In genomic region chr4:124254446-124255182, GRCm38 (mm10) we compare ENCODE assay signal across 12 mouse cellular contexts.
A peak's percentile ranks its signal among the peaks of the same experiment; 100 is the strongest.
DNase-seq lines count a peak whose midpoint lies in the region; ATAC-seq lines count a peak whose summit lies in the region.
"Had no signal": no experiment of that assay in that cellular context is flagged by ENCODE, and none has a peak within 500 bp of the region (broad histone marks: within the 10 kb centered on the region; RNA-seq: fewer than 3 reads in every experiment).

No protein-coding gene starts in this region.

- ATAC-seq in forebrain, embryonic 16.5 days, result peak; percentile 52
- peak; percentile 68; the same call in 1 of the 2 replicates for ATAC-seq in midbrain, embryonic 12.5 days (ENCODE audit: low FRiP score, low read depth)
- ATAC-seq in cerebellum, adult (ENCODE audit: insufficient number of reproducible peaks, low FRiP score, low TSS enrichment), result no peak
- ATAC-seq: liver, postnatal 0 days had no signal

- WGBS in forebrain, embryonic 16.5 days, result 5% methylated on average over 22 of the region's 22 CpGs
- WGBS in midbrain, embryonic 12.5 days, result 19% methylated on average over 22 of the region's 22 CpGs

- no peaks in the 10 kb centered on the region for H3K9me3 ChIP-seq in forebrain, embryonic 16.5 days (ENCODE audit: control insufficient read depth, low read length)
- no peaks in the 10 kb centered on the region for H3K9me3 ChIP-seq in midbrain, embryonic 12.5 days

- peaks cover 29% of the 10 kb centered on the region for H3K4me1 ChIP-seq in forebrain, embryonic 16.5 days (replicated peaks; ENCODE audit: control insufficient read depth, insufficient read depth, low read length)
- H3K4me1 ChIP-seq in midbrain, embryonic 12.5 days, result peaks cover 35% of the 10 kb centered on the region

- no peaks in the 10 kb centered on the region for H3K27me3 ChIP-seq in forebrain, embryonic 16.5 days (replicated peaks; ENCODE audit: control insufficient read depth, insufficient read depth, low read length)
- peaks cover 26% of the 10 kb centered on the region for H3K27me3 ChIP-seq in midbrain, embryonic 12.5 days

- peak overlapping the region; percentile 44 for H3K4me2 ChIP-seq in forebrain, embryonic 16.5 days (ENCODE audit: low read length)
- H3K4me2 ChIP-seq in midbrain, embryonic 12.5 days (replicated peaks), result peak overlapping the region; percentile 13

- peak overlapping the region; percentile 28; the same call in 1 of the 2 replicates for H3K9ac ChIP-seq in forebrain, embryonic 16.5 days (replicated peaks; ENCODE audit: low read depth, low read length)
- no peak overlapping the region for H3K9ac ChIP-seq in midbrain, embryonic 12.5 days (replicated peaks)
- H3K9ac ChIP-seq: liver, postnatal 0 days had no signal

- DNase-seq in B cell, adult 2 months, result peak; percentile 10 to 30
- peak; percentile 29 for DNase-seq in embryo, embryonic 10.5 days (ENCODE audit: low spot score)
- DNase-seq in adrenal gland, adult 8-10 months, result no peak
- DNase-seq in right cerebral cortex, postnatal 14 days, result no peak
- no peak for DNase-seq in layer of hippocampus, postnatal 36 days
- DNase-seq: heart, adult 18-20 months; kidney, postnatal 25 days; liver, postnatal 0 days; thymus, postnatal 14 days had no signal

- no peak overlapping the region for H3K27ac ChIP-seq in forebrain, embryonic 16.5 days (ENCODE audit: low read length)
- peak overlapping the region; percentile 30; the same call in 1 of the 2 replicates for H3K27ac ChIP-seq in midbrain, embryonic 12.5 days (replicated peaks)

- no peaks in the 10 kb centered on the region for H3K36me3 ChIP-seq in forebrain, embryonic 16.5 days (ENCODE audit: control insufficient read depth, insufficient read depth)
- no peaks in the 10 kb centered on the region for H3K36me3 ChIP-seq in midbrain, embryonic 12.5 days

- no peak overlapping the region for H3K4me3 ChIP-seq in forebrain, embryonic 16.5 days (replicated peaks; ENCODE audit: low read length)
- no peak overlapping the region for H3K4me3 ChIP-seq in midbrain, embryonic 12.5 days

Comparison
In these comparisons a context has a peak if more than half of its experiments do, and no peak if none do; other contexts are left out.
1. DNase-seq: peak in B cell, adult 2 months (2 of 2) and embryo, embryonic 10.5 days (single experiment); none in adrenal gland, adult 8-10 months (single experiment), right cerebral cortex, postnatal 14 days (single experiment) and layer of hippocampus, postnatal 36 days (0 of 2).